Mouse (Mus musculus): ENCODE data around the gene Rnf208. TPM values are rescaled to one million over a fixed set of nuclear protein-coding genes. Genes with fewer than 3 reads are reported as not detected.

Rnf208 gene
- polyA plus RNA-seq, 1 experiment, result 3.6 TPM

DNA sequence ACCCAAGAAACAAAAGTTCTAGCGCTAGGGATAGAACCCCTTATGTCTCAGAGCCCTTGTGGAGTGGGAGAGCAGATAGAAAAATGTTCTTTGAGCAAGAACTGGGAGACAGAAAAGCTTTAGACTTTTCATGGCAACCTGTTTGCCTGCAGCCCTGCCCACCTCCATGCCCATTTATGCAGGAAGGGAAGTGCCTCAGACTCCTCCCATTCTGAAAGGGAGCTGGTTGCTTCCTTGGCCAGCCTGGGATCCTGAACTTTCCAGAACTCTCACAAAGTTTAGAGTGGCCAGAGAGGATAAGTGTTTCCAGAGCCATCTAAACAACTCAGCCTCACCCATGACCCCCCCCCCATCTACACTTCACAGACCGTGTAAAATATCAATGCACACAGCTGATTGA lies 44.9 kb upstream of the Rnf208 start:
- H3K27me3 ChIP-seq (ENCODE audit: control insufficient read depth, insufficient read depth, low read length), result no peaks in the 10 kb centered on the region
- peak overlapping the region; percentile 70; the same call in 1 of the 2 replicates for H3K4me3 ChIP-seq (ENCODE audit: control insufficient read depth, insufficient read depth, low read length)
- DNase-seq, result no peak
- H3K36me3 ChIP-seq (ENCODE audit: control insufficient read depth, insufficient read depth, low read length), result peaks cover 15% of the 10 kb centered on the region
- peak overlapping the region; percentile 92 for H3K27ac ChIP-seq (ENCODE audit: control insufficient read depth, insufficient read depth, low read length)
- peaks cover 35% of the 10 kb centered on the region for H3K4me1 ChIP-seq (replicated peaks; ENCODE audit: control insufficient read depth, insufficient read depth, low read length)
- WGBS, result 43% methylated on average over 2 of the region's 2 CpGs
- no peak for TF ChIP-seq POLR2A (IDR thresholded peaks at IDR 0.05; ENCODE audit: control insufficient read depth, extremely low read depth, insufficient read depth, low read length, poor library complexity)
- TF ChIP-seq CTCF (IDR thresholded peaks at IDR 0.05; ENCODE audit: borderline replicate concordance, control insufficient read depth, extremely low read depth, insufficient read depth, low read length, poor library complexity), result no peak

DNA sequence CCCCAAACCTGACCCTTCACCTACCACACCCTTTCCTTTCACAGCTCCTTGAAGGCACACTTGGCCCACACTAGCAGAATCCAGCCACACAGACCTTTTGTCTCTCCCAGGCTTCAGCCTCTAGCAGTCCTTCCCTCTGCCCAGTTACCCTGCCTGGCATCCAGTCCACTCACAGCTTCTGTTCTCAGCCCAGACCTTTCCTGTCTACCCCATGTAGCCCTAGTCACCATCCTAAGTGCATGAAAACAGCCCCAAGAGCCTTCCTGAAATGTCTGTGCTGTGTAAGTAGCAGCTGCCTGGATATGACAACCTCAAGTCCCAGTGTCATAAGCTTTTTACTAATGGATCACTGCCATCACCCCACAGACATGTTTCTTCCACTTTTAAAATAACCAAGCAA lies 44.1 kb upstream of the Rnf208 start:
- Histone ChIP-seq H3K27ac (ENCODE audit: control insufficient read depth, insufficient read depth, low read length) (no peak overlapping the region), H3K27me3 (ENCODE audit: control insufficient read depth, insufficient read depth, low read length) (no peaks in the 10 kb centered on the region), H3K4me1 (replicated peaks; ENCODE audit: control insufficient read depth, insufficient read depth, low read length) (peaks cover 35% of the 10 kb centered on the region), H3K36me3 (ENCODE audit: control insufficient read depth, insufficient read depth, low read length) (peaks cover 19% of the 10 kb centered on the region), H3K4me3 (ENCODE audit: control insufficient read depth, insufficient read depth, low read length) (no peak overlapping the region)
- no peak for DNase-seq
- TF ChIP-seq CTCF (IDR thresholded peaks at IDR 0.05; ENCODE audit: borderline replicate concordance, control insufficient read depth, extremely low read depth, insufficient read depth, low read length, poor library complexity) (no peak), POLR2A (IDR thresholded peaks at IDR 0.05; ENCODE audit: control insufficient read depth, extremely low read depth, insufficient read depth, low read length, poor library complexity) (no peak)

DNA sequence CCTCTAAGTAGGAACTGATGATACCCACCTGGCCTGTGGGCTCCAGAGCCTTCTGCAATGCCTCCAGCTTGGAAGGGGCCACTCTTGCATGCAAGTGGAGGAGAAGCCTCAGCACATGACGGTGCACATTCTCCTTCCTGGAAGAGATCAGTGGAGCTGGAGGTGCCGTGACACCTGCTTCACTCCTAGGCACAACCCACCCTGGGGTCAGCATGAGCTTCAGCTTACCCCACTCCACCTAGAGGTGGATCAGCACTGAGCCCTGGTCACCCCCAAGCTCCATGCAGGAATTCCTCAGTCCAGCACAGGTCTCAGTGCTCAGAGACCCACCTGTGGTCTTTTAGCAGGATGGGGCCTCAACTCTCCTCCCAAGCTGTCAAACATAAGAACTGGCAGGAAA lies 41.4 kb upstream of the Rnf208 start:
- H3K36me3 ChIP-seq (ENCODE audit: control insufficient read depth, insufficient read depth, low read length), result peaks cover 30% of the 10 kb centered on the region
- H3K27me3 ChIP-seq (ENCODE audit: control insufficient read depth, insufficient read depth, low read length), result no peaks in the 10 kb centered on the region
- WGBS, result 98% methylated on average over 2 of the region's 2 CpGs
- H3K4me3 ChIP-seq (ENCODE audit: control insufficient read depth, insufficient read depth, low read length), result no peak overlapping the region
- H3K27ac ChIP-seq (ENCODE audit: control insufficient read depth, insufficient read depth, low read length), result no peak overlapping the region
- TF ChIP-seq CTCF (IDR thresholded peaks at IDR 0.05; ENCODE audit: borderline replicate concordance, control insufficient read depth, extremely low read depth, insufficient read depth, low read length, poor library complexity) (no peak), POLR2A (IDR thresholded peaks at IDR 0.05; ENCODE audit: control insufficient read depth, extremely low read depth, insufficient read depth, low read length, poor library complexity) (no peak)
- DNase-seq, result no peak
- H3K4me1 ChIP-seq (replicated peaks; ENCODE audit: control insufficient read depth, insufficient read depth, low read length), result peaks cover 12% of the 10 kb centered on the region

DNA sequence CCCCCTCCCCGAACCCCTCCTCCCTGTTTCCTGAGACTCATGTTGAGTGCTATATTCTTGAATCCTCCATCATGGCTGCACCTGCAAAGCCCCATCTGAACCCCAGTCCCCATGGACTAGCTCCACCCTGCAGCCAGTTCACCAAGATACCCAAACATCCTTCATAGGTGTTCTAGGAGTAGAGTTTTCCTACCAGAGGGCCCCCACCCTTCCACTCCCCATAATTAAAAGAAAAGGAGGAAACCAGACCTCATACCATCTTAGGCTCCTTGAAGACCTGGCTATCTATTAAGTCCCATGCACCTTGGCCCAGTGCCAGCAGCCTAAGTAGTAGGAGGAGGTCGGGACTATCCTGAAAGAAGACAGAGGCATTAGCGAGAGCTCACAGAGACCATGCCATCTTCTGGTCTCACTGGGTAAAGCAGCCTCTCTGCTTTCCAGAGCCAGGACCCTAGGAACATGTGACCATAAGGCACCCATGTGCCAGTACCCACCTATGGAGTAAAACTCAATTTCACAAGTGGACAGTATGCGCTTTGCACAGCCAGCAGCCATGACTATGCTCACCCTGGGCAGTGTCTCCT lies 38.3 kb upstream of the Rnf208 start:
- TF ChIP-seq POLR2A (IDR thresholded peaks at IDR 0.05; ENCODE audit: control insufficient read depth, extremely low read depth, insufficient read depth, low read length, poor library complexity), result no peak
- H3K27me3 ChIP-seq (ENCODE audit: control insufficient read depth, insufficient read depth, low read length), result no peaks in the 10 kb centered on the region
- H3K36me3 ChIP-seq (ENCODE audit: control insufficient read depth, insufficient read depth, low read length), result peaks cover 33% of the 10 kb centered on the region
- H3K27ac ChIP-seq (ENCODE audit: control insufficient read depth, insufficient read depth, low read length), result no peak overlapping the region
- no peak overlapping the region for H3K4me3 ChIP-seq (ENCODE audit: control insufficient read depth, insufficient read depth, low read length)
- H3K4me1 ChIP-seq (replicated peaks; ENCODE audit: control insufficient read depth, insufficient read depth, low read length), result no peaks in the 10 kb centered on the region
- no peak for DNase-seq
- 79% methylated on average over 4 of the region's 4 CpGs for WGBS

DNA sequence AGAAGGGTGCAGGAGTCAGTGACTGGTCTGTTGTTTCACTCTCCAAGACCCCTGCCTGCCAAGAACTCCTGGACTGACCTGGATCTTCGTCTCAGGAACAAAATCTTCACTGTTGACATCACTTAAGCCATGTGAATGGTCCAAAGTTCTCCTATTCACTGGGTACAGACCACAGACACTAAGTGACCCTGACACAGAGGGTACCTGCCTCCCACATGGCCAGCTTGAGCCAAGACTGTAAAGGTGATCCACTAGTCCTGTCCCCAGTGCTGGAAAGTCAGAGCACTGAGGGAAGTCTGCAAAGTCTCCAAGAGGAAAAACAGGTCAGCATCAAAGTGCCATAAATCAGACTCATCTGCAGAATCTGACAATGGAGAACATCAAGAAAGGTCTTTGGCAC lies 34.5 kb upstream of the Rnf208 start:
- H3K4me1 ChIP-seq (replicated peaks; ENCODE audit: control insufficient read depth, insufficient read depth, low read length), result peaks cover 11% of the 10 kb centered on the region
- no peak for TF ChIP-seq POLR2A (IDR thresholded peaks at IDR 0.05; ENCODE audit: control insufficient read depth, extremely low read depth, insufficient read depth, low read length, poor library complexity)
- no peak for TF ChIP-seq CTCF (IDR thresholded peaks at IDR 0.05; ENCODE audit: borderline replicate concordance, control insufficient read depth, extremely low read depth, insufficient read depth, low read length, poor library complexity)
- H3K27me3 ChIP-seq (ENCODE audit: control insufficient read depth, insufficient read depth, low read length), result no peaks in the 10 kb centered on the region
- 81% methylated on average over 1 of the region's 1 CpGs for WGBS
- peaks cover 16% of the 10 kb centered on the region for H3K36me3 ChIP-seq (ENCODE audit: control insufficient read depth, insufficient read depth, low read length)
- no peak overlapping the region for H3K4me3 ChIP-seq (ENCODE audit: control insufficient read depth, insufficient read depth, low read length)
- no peak overlapping the region for H3K27ac ChIP-seq (ENCODE audit: control insufficient read depth, insufficient read depth, low read length)
- no peak for DNase-seq

DNA sequence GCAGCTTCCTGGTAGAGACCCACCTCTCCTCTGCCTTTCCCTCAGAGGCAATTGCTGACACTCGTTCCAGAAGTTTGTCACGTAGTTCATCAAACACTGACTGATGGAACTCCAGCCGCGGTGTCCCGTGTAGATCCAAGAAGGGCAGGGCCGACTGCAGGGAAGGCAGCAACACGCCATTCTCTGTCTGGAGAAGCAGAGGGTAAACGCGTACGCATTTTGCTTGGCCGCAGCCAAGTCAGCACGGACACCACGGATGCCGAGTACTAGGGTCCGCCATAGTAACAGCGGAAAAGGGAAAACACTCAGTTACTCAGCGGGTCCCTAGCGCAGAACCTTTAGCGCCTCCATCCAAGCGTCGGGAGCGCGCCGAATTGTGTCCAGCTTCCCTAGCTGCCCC lies 31.4 kb upstream of the Rnf208 start:
- Histone ChIP-seq H3K4me1 (replicated peaks; ENCODE audit: control insufficient read depth, insufficient read depth, low read length) (peaks cover 11% of the 10 kb centered on the region), H3K27ac (ENCODE audit: control insufficient read depth, insufficient read depth, low read length) (no peak overlapping the region), H3K36me3 (ENCODE audit: control insufficient read depth, insufficient read depth, low read length) (peaks cover 3% of the 10 kb centered on the region), H3K4me3 (ENCODE audit: control insufficient read depth, insufficient read depth, low read length) (peak overlapping the region; percentile 89), H3K27me3 (ENCODE audit: control insufficient read depth, insufficient read depth, low read length) (no peaks in the 10 kb centered on the region)
- WGBS, result under 1% methylated on average over 24 of the region's 24 CpGs
- TF ChIP-seq CTCF (IDR thresholded peaks at IDR 0.05; ENCODE audit: borderline replicate concordance, control insufficient read depth, extremely low read depth, insufficient read depth, low read length, poor library complexity) (no peak), POLR2A (IDR thresholded peaks at IDR 0.05; ENCODE audit: control insufficient read depth, extremely low read depth, insufficient read depth, low read length, poor library complexity) (no peak)
- no peak for DNase-seq

DNA sequence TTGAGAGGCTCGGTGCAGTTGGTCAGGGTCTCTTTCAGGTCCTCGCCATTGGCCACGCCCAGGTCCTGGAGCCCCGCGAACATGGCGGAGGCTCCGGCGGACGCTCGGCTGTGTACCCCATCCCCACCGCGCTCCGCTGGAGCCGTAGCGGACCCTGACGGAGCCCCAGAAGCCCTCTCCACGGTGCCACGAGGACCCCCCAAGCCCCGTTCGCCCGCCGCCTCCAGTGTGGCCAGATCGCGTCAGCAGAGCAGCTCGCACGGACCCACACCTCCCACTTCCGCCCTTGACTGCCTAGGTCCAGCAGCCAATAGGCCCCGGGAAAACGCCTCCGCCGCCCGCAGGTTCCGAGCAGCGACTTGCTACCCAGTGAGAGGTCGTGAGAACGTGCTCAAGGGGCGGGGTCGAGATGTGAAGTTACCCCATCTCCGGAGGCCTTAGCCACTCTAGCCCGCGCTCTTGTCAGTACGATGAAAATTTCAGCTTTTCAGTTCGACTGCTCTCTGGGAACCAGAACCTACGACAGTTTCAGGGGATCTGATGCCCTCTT lies 30.9 kb upstream of the Rnf208 start, which contains the start of gene Nelfb:
Nelfb (minus strand) TSS at position 369 of the 550 bp plus-strand sequence.
- Histone ChIP-seq H3K4me3 (ENCODE audit: control insufficient read depth, insufficient read depth, low read length) (peak within 1 kb of the TSS; percentile 89), H3K36me3 (ENCODE audit: control insufficient read depth, insufficient read depth, low read length) (no peaks in the 10 kb centered on the region; the same call in 1 of the 2 replicates), H3K27me3 (ENCODE audit: control insufficient read depth, insufficient read depth, low read length) (no peaks in the 10 kb centered on the region), H3K27ac (ENCODE audit: control insufficient read depth, insufficient read depth, low read length) (no peak within 1 kb of the TSS), H3K4me1 (replicated peaks; ENCODE audit: control insufficient read depth, insufficient read depth, low read length) (peaks cover 11% of the 10 kb centered on the region)
- TF ChIP-seq POLR2A (IDR thresholded peaks at IDR 0.05; ENCODE audit: control insufficient read depth, extremely low read depth, insufficient read depth, low read length, poor library complexity) (peak; percentile 66; the same call in 1 of the 2 replicates), CTCF (IDR thresholded peaks at IDR 0.05; ENCODE audit: borderline replicate concordance, control insufficient read depth, extremely low read depth, insufficient read depth, low read length, poor library complexity) (no peak)
- under 1% methylated on average over 44 of the region's 44 CpGs for WGBS
- peak; percentile 90 for DNase-seq

Measured in thymus, adult 2 months (tissue).